Mouse (Mus musculus) granulocyte monocyte progenitor cell, adult 5-6 weeks (primary cell): Measurements from ENCODE around the gene Ptpru. TPM values are rescaled to one million over a fixed set of nuclear protein-coding genes. Genes with fewer than 3 reads are reported as not detected.

Experiments
- ATAC-seq: replicated peaks from 2 replicates; pipeline ENCODE4 v1.8.0; 2016; ENCODE audit warnings: mild to moderate bottlenecking, moderate TSS enrichment, inconsistent platforms; ENCODE audit not compliant: poor library complexity, severe bottlenecking
- total RNA-seq, 2 experiments: library from RNA; stranded (forward) in 1 of 2; stranded (reverse) in 1 of 2; fragments of 200-712, 200-1000 nt in 1 of 2; fragments of >200 nt in 1 of 2; fragmentation: Nextera tagmentation in 1 of 2; gene quantifications; 2 replicates each; pipeline ENCODE4 v1.2.3; 2014 to 2017

The Ptpru gene
- total RNA-seq, 2 experiments from 2014 or later, result 4.2 to 7.7 TPM

DNA sequence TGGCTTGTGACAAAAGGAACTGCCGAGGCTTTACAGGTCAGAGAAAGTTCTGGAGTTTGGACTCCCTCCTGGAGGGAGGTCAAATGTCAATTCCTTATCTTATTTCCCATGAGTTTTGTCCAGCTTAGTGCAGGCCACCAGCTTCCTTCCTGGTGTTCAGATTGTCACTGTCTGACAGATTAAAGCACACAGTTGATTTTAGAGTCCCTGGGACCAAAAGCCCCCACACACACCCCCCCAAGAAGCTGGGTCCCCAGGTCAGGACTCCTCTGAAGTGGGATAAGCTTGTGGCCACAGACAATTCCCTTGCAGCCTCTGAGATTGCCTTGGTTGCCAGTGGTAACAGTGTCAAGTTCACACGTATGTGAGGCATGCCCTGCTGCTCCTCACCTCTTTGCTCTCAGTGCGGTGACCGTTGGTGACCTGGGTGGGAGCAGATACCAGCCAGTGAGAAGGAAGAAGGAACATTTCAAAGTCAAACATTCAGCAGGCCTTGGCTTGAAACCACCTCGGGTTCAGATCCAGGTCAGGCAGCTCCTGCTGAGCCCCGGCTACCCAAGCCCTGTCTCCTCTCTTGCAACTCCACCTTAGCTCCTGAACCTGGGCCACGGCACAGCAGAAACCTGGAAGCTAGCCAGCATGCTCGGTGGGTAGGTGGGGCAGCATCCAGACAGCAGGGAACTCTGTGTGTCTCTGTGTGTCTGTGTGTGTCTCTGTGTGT, 115.8 kb downstream of the Ptpru start:
- ATAC-seq, result no peak

- ATAC-seq, result no peak
Measured at GRCm38 (mm10) chr4:131719151-131719550, 118.9 kb downstream of the Ptpru start.

Other genes with a start within 250 kb of the Ptpru start
- 40.0 and 68.6 TPM in 2 replicates for gene Mecr, start 5.2 kb upstream of the Ptpru start, total RNA-seq (2014; fragmentation: Nextera tagmentation)
- gene Mecr, start 5.2 kb upstream of the Ptpru start, total RNA-seq (2017), result 28.4 and 36.2 TPM in 2 replicates
- 62.0 and 78.5 TPM in 2 replicates for gene Srsf4, start 35.3 kb upstream of the Ptpru start, total RNA-seq (2014; fragmentation: Nextera tagmentation)
- 66.8 and 72.4 TPM in 2 replicates for gene Srsf4, start 35.3 kb upstream of the Ptpru start, total RNA-seq (2017)
- not detected in 2 replicates for gene Tmem200b, start 83.5 kb upstream of the Ptpru start, total RNA-seq (2014; fragmentation: Nextera tagmentation)
- gene Tmem200b, start 83.5 kb upstream of the Ptpru start, total RNA-seq (2017), result not detected in 2 replicates
- not detected in 2 replicates for gene Gm10300, start 236.4 kb upstream of the Ptpru start, total RNA-seq (2014; fragmentation: Nextera tagmentation)
- 0.30 and 0.31 TPM in 2 replicates for gene Gm10300, start 236.4 kb upstream of the Ptpru start, total RNA-seq (2017)
- gene Epb41, start 237.0 kb upstream of the Ptpru start, total RNA-seq (2014; fragmentation: Nextera tagmentation), result 66.9 and 75.3 TPM in 2 replicates
- gene Epb41, start 237.0 kb upstream of the Ptpru start, total RNA-seq (2017), result 51.4 and 53.0 TPM in 2 replicates